Mouse (Mus musculus): ENCODE measurements around the gene Cfap157. TPM values are rescaled to one million over a fixed set of nuclear protein-coding genes. Genes with fewer than 3 reads are reported as not detected.

Gene Cfap157
- polyA plus RNA-seq, 1 experiment: not detected

- Histone ChIP-seq H3K27ac (ENCODE audit: control insufficient read depth, insufficient read depth, low read depth, low read length, poor library complexity) (no peak overlapping the region), H3K4me3 (replicated peaks; ENCODE audit: control insufficient read depth, low read depth, low read length) (no peak overlapping the region), H3K4me1 (ENCODE audit: control insufficient read depth, insufficient read depth, low read length) (peaks cover 2% of the 10 kb centered on the region; the same call in 1 of the 2 replicates)
- TF ChIP-seq POLR2A (IDR thresholded peaks at IDR 0.05; ENCODE audit: borderline replicate concordance, control insufficient read depth, low read depth, low read length) (no peak), CTCF (IDR thresholded peaks at IDR 0.05; ENCODE audit: control insufficient read depth, insufficient read depth, low read length) (peak; percentile 58)
- 62% methylated on average over 11 of the region's 11 CpGs for WGBS
Measured at GRCm38 (mm10) chr2:32821041-32821802, 37.0 kb upstream of the Cfap157 start.

GRCm38 (mm10) chr2:32818208-32818607, 34.0 kb upstream of the Cfap157 start:
- no peak overlapping the region for H3K27ac ChIP-seq (ENCODE audit: control insufficient read depth, insufficient read depth, low read depth, low read length, poor library complexity)
- H3K4me1 ChIP-seq (ENCODE audit: control insufficient read depth, insufficient read depth, low read length): peaks cover under 1% of the 10 kb centered on the region; the same call in 1 of the 2 replicates
- WGBS: 91% methylated on average over 5 of the region's 5 CpGs
- no peak overlapping the region for H3K4me3 ChIP-seq (replicated peaks; ENCODE audit: control insufficient read depth, low read depth, low read length)
- TF ChIP-seq CTCF (IDR thresholded peaks at IDR 0.05; ENCODE audit: control insufficient read depth, insufficient read depth, low read length) (no peak), POLR2A (IDR thresholded peaks at IDR 0.05; ENCODE audit: borderline replicate concordance, control insufficient read depth, low read depth, low read length) (no peak)

GRCm38 (mm10) chr2:32817589-32817988, 33.4 kb upstream of the Cfap157 start:
- H3K27ac ChIP-seq (ENCODE audit: control insufficient read depth, insufficient read depth, low read depth, low read length, poor library complexity): no peak overlapping the region
- H3K4me3 ChIP-seq (replicated peaks; ENCODE audit: control insufficient read depth, low read depth, low read length): no peak overlapping the region
- WGBS: 81% methylated on average over 7 of the region's 7 CpGs
- no peaks in the 10 kb centered on the region for H3K4me1 ChIP-seq (ENCODE audit: control insufficient read depth, insufficient read depth, low read length)
- TF ChIP-seq POLR2A (IDR thresholded peaks at IDR 0.05; ENCODE audit: borderline replicate concordance, control insufficient read depth, low read depth, low read length) (no peak), CTCF (IDR thresholded peaks at IDR 0.05; ENCODE audit: control insufficient read depth, insufficient read depth, low read length) (no peak)

GRCm38 (mm10) chr2:32816946-32817581, 32.8 kb upstream of the Cfap157 start:
- TF ChIP-seq CTCF (IDR thresholded peaks at IDR 0.05; ENCODE audit: control insufficient read depth, insufficient read depth, low read length) (no peak), POLR2A (IDR thresholded peaks at IDR 0.05; ENCODE audit: borderline replicate concordance, control insufficient read depth, low read depth, low read length) (no peak)
- 88% methylated on average over 17 of the region's 17 CpGs for WGBS
- no peaks in the 10 kb centered on the region for H3K4me1 ChIP-seq (ENCODE audit: control insufficient read depth, insufficient read depth, low read length)
- H3K27ac ChIP-seq (ENCODE audit: control insufficient read depth, insufficient read depth, low read depth, low read length, poor library complexity): no peak overlapping the region
- no peak overlapping the region for H3K4me3 ChIP-seq (replicated peaks; ENCODE audit: control insufficient read depth, low read depth, low read length)

- no peak for TF ChIP-seq POLR2A (IDR thresholded peaks at IDR 0.05; ENCODE audit: borderline replicate concordance, control insufficient read depth, low read depth, low read length)
- no peak for TF ChIP-seq CTCF (IDR thresholded peaks at IDR 0.05; ENCODE audit: control insufficient read depth, insufficient read depth, low read length)
- 84% methylated on average over 2 of the region's 2 CpGs for WGBS
Measured at GRCm38 (mm10) chr2:32816497-32816896, 32.3 kb upstream of the Cfap157 start.

GRCm38 (mm10) chr2:32811959-32812358, 27.7 kb upstream of the Cfap157 start:
- no peak overlapping the region for H3K27ac ChIP-seq (ENCODE audit: control insufficient read depth, insufficient read depth, low read depth, low read length, poor library complexity)
- TF ChIP-seq CTCF (IDR thresholded peaks at IDR 0.05; ENCODE audit: control insufficient read depth, insufficient read depth, low read length) (no peak), POLR2A (IDR thresholded peaks at IDR 0.05; ENCODE audit: borderline replicate concordance, control insufficient read depth, low read depth, low read length) (no peak)
- WGBS: 80% methylated on average over 8 of the region's 8 CpGs

More at GRCm38 (mm10) chr2:32816497-32816896, 32.3 kb upstream of the Cfap157 start:
- Histone ChIP-seq H3K27ac (ENCODE audit: control insufficient read depth, insufficient read depth, low read depth, low read length, poor library complexity) (no peak overlapping the region), H3K4me3 (replicated peaks; ENCODE audit: control insufficient read depth, low read depth, low read length) (no peak overlapping the region), H3K4me1 (ENCODE audit: control insufficient read depth, insufficient read depth, low read length) (no peaks in the 10 kb centered on the region)

GRCm38 (mm10) chr2:32808816-32809566, 24.8 kb upstream of the Cfap157 start:
- H3K4me3 ChIP-seq (replicated peaks; ENCODE audit: control insufficient read depth, low read depth, low read length): no peak overlapping the region
- no peak overlapping the region for H3K27ac ChIP-seq (ENCODE audit: control insufficient read depth, insufficient read depth, low read depth, low read length, poor library complexity)
- no peak for TF ChIP-seq CTCF (IDR thresholded peaks at IDR 0.05; ENCODE audit: control insufficient read depth, insufficient read depth, low read length)
- TF ChIP-seq POLR2A (IDR thresholded peaks at IDR 0.05; ENCODE audit: borderline replicate concordance, control insufficient read depth, low read depth, low read length): no peak
- no peaks in the 10 kb centered on the region for H3K4me1 ChIP-seq (ENCODE audit: control insufficient read depth, insufficient read depth, low read length)
- WGBS: 89% methylated on average over 14 of the region's 14 CpGs

More at GRCm38 (mm10) chr2:32811959-32812358, 27.7 kb upstream of the Cfap157 start:
- H3K4me1 ChIP-seq (ENCODE audit: control insufficient read depth, insufficient read depth, low read length): no peaks in the 10 kb centered on the region
- no peak overlapping the region for H3K4me3 ChIP-seq (replicated peaks; ENCODE audit: control insufficient read depth, low read depth, low read length)

Measured in bone marrow, adult 2 months (tissue).